Mouse (Mus musculus) liver, embryonic 14 days (tissue): ENCODE measurements around the gene Dnajc7. TPM values are rescaled to one million over a fixed set of nuclear protein-coding genes. Genes with fewer than 3 reads are reported as not detected.

Experiments
- polyA plus RNA-seq: library from polyadenylated mRNA; depleted of rRNA; stranded (reverse); fragments of >200 nt; gene quantifications from 2 replicates; pipeline ENCODE4 v1.2.3, GENCODE M21; 2012; rRNA removed

Dnajc7 gene
- polyA plus RNA-seq = 69.6 and 74.3 TPM in 2 replicates

DNA sequence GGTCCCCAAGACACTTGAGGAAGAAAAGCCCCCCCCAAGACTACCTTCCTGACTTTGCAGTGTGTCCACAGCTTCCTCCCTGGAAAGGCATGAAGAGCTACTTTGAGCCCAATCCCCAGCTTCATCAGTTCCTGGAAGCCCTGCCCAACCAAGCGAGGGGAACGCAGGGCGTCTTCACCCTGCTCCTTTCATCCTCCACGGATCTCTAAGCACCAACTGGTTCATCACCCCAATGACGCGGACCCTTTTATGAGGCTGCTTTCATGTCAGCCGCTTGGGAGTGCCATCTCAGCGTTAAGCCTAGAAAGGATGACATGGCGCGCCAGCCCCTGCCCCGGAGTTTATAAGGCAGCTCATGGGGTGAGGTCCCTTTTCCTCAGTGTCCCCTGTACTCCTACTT, at the start of gene Dnajc7:
Gene Dnajc7, minus strand, starts transcription at position 187 of the 400 bp plus-strand sequence.

DNA sequence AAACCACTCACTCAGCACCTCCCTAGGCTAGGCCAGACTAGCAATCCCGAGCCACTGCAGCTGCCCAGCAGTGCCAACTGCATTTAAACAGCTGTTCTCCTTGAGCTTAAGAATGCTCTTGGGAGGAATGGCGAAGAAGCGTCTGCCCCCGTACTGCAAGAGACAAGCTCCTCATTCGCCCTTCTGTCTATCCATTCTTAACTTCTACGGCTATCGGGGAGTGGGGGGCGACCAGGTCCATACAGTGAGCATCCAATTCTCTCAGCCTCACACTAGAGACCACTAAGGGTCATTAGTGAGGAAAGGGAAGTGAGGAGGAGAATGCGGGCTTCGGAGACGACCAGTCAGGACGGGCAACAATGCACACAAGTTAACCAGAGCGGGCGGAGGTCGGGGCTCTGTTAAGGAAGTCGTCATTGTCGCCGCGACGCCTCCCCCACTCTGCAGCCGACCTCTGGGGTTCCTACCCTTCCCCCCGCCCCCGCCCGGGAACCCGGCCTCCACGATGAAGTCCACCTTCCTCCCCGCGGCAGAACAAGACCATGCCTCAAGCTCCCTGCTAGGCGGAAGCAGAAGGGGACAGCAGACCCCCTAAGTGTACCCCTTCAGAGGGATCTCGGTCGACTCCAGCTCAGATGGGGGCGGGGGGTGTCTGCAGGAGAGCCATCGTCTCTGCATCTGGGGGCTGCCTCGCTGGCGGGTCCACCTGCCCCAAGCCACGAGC, 1.0 kb downstream of the Dnajc7 start, which contains the start of gene Nkiras2:
Gene Nkiras2, plus strand, starts transcription at position 484 of the 724 bp plus-strand sequence.

GRCm38 (mm10) chr11:100574708-100575483, 45.1 kb downstream of the Dnajc7 start, which contains the start of gene Cnp:
Cnp (plus strand) TSS chr11:100574904.

DNA sequence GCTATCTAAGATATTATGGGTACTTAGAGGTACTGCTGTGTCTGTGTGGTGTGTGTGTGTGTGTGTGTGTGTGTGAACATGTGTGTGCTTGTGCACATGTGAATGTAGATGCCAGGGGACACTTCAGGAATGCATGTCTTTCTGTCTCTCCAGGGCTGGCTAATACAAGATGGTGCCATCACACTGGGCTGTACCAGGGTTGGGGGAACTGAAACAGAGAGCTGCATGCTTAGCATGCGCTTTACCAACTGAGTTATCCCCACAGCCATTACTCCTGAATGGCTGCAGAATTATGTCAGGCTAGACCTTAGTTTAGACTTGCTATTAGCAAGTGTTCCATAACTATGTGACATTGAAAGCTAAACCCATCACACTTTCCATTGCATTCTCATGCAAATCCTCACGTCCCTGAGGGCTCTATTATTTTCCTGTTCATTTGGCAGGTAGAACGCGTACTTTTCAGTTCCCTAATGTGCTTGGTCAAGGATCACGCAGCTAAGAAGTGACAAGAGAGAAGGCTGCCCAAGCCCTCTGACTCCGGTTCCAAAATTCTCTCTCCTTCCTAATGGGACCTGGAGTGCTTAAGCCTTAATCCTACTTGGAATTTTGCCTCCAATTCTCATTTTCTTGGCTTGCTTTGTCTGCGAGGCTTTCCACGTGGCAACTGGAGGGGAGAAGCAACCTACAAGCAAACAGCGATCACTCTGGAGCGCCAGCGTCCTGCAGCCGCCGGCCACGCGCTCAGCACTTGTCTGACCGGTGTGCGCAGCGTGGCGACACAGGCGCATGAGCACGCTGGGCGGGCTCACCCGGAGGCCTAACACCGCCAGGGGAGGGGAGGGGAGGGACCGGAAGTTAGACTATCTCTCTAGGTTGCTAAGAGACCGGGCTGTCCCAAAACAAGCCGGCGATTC, 74.9 kb downstream of the Dnajc7 start, which contains the start of gene Ttc25:
Gene Ttc25, plus strand, starts transcription at position 776 of the 914 bp plus-strand sequence.

Other genes starting within 250 kb of the Dnajc7 start
- 7.5 and 8.3 TPM in 2 replicates for gene Jup, start 222.4 kb downstream of the Dnajc7 start, polyA plus RNA-seq
- gene P3h4, start 205.3 kb downstream of the Dnajc7 start, polyA plus RNA-seq = 2.7 and 3.2 TPM in 2 replicates
- 4.4 and 6.1 TPM in 2 replicates for gene Fkbp10, start 204.5 kb downstream of the Dnajc7 start, polyA plus RNA-seq
- gene Nt5c3b, start 178.4 kb downstream of the Dnajc7 start, polyA plus RNA-seq = 12.3 and 13.1 TPM in 2 replicates
- gene Klhl10, start 178.3 kb downstream of the Dnajc7 start, polyA plus RNA-seq = 0.09 and 0.14 TPM in 2 replicates
- gene Klhl11, start 147.4 kb downstream of the Dnajc7 start, polyA plus RNA-seq = 1.5 and 1.6 TPM in 2 replicates
- gene Acly, start 92.2 kb downstream of the Dnajc7 start, polyA plus RNA-seq = 41.9 and 48.7 TPM in 2 replicates
- 0.01 and 0.03 TPM in 2 replicates for gene Ttc25, start 74.6 kb downstream of the Dnajc7 start, polyA plus RNA-seq
- 5.7 and 6.5 TPM in 2 replicates for gene Cnp, start 45.3 kb downstream of the Dnajc7 start, polyA plus RNA-seq
- gene Nkiras2, start 924 bp downstream of the Dnajc7 start, polyA plus RNA-seq = 13.4 and 15.3 TPM in 2 replicates
- gene Zfp385c, start 72.3 kb upstream of the Dnajc7 start, polyA plus RNA-seq = 0.01 TPM in 1 of 2 replicates, not detected in the other
- 1.7 and 2.4 TPM in 2 replicates for gene Dhx58, start 84.1 kb upstream of the Dnajc7 start, polyA plus RNA-seq
- 12.3 and 13.4 TPM in 2 replicates for gene Kat2a, start 92.3 kb upstream of the Dnajc7 start, polyA plus RNA-seq
- gene Hspb9, start 93.7 kb upstream of the Dnajc7 start, polyA plus RNA-seq = not detected in 2 replicates
- 91.8 and 106 TPM in 2 replicates for gene Rab5c, start 118.0 kb upstream of the Dnajc7 start, polyA plus RNA-seq
- not detected in 2 replicates for gene Kcnh4, start 139.8 kb upstream of the Dnajc7 start, polyA plus RNA-seq
- gene Hcrt, start 142.8 kb upstream of the Dnajc7 start, polyA plus RNA-seq = not detected in 2 replicates
- gene Ghdc, start 150.8 kb upstream of the Dnajc7 start, polyA plus RNA-seq = 1.9 and 2.3 TPM in 2 replicates
- 11.0 and 13.0 TPM in 2 replicates for gene Stat5b, start 230.6 kb upstream of the Dnajc7 start, polyA plus RNA-seq
- gene Stat5a, start 239.2 kb upstream of the Dnajc7 start, polyA plus RNA-seq = 6.8 and 8.9 TPM in 2 replicates